Mouse (Mus musculus) heart, postnatal 0 days (tissue): ENCODE data around the gene Sparc. TPM values are rescaled to one million over a fixed set of nuclear protein-coding genes. Genes with fewer than 3 reads are reported as not detected.

Experiments used
- ATAC-seq: fragments of 200-750 bp; cut with Nextera tagmentation; 2 replicates; pipeline ENCODE4 v1.8.0; 2017; ENCODE audit warnings: low read depth, moderate number of reproducible peaks, moderate library complexity; ENCODE audit not compliant: insufficient read depth
- DNase-seq: peaks from one replicate; pipeline ENCODE4 v3.0.0-alpha.2; 2016; ENCODE audit warnings: low spot score
- H3K27ac ChIP-seq: fragments of 300-500 bp; sonication (generic); 2 replicates; pipeline ENCODE4 v1.5.1; 2014; ENCODE audit warnings: low read depth, mild to moderate bottlenecking
- H3K27me3 ChIP-seq: fragments of 300-500 bp; sonication (generic); 2 replicates; pipeline ENCODE4 v1.6.1; 2014; ENCODE audit warnings: low read length, mixed read lengths; ENCODE audit not compliant: control insufficient read depth, insufficient read depth
- H3K36me3 ChIP-seq: fragments of 300-500 bp; sonication (generic); replicated peaks from 2 replicates; pipeline ENCODE4 v1.6.1; 2014; ENCODE audit warnings: low read length, mixed read lengths; ENCODE audit not compliant: control insufficient read depth, insufficient read depth
- H3K4me1 ChIP-seq: fragments of 300-500 bp; sonication (generic); 2 replicates; pipeline ENCODE4 v1.6.1; 2014; ENCODE audit warnings: antibody characterized with exemption; ENCODE audit not compliant: control insufficient read depth, insufficient read depth
- H3K4me2 ChIP-seq: fragments of 300-500 bp; sonication (generic); 2 replicates; pipeline ENCODE4 v1.6.1; 2014; ENCODE audit warnings: low read depth, mild to moderate bottlenecking, low read length, moderate library complexity
- H3K4me3 ChIP-seq: fragments of 300-500 bp; sonication (generic); 2 replicates; pipeline ENCODE4 v1.5.1; 2014; ENCODE audit warnings: low read depth, low read length
- H3K9ac ChIP-seq: fragments of 300-500 bp; sonication (generic); replicated peaks from 2 replicates; pipeline ENCODE4 v1.6.1; 2014; ENCODE audit warnings: low read depth, low read length, mixed read lengths
- H3K9me3 ChIP-seq: fragments of 300-500 bp; sonication (generic); replicated peaks from 2 replicates; pipeline ENCODE4 v1.6.1; 2016; ENCODE audit warnings: low read length; ENCODE audit not compliant: control insufficient read depth
- CTCF ChIP-seq: IDR thresholded peaks from 2 replicates; pipeline ENCODE4 v1.5.1; 2016; ENCODE audit warnings: antibody characterized with exemption, control low read depth, low read depth
- EP300 ChIP-seq: IDR thresholded peaks from 2 replicates; pipeline ENCODE4 v1.6.1; 2016; ENCODE audit warnings: antibody characterized with exemption, low read depth
- WGBS: fragments of 180-500 bp; shearing (Covaris S2); extraction: QIAGEN DNeasy Blood & Tissue Kit; methylation state at CpG from one replicate; pipeline ENCODE4 v1.1.7; 2014; 5-methylcytosine and 5-hydroxymethylcytosine counted together
- polyA plus RNA-seq: library from polyadenylated mRNA; unstranded; fragments of >200 nt; fragmentation: Nextera tagmentation; extraction: Ambion mirVana; gene quantifications from 2 replicates; pipeline ENCODE4 v1.2.1, GENCODE M21; 2015
- total RNA-seq: library from RNA; depleted of rRNA; stranded (reverse); fragments of >200 nt; gene quantifications from 2 replicates; pipeline ENCODE4 v1.2.3, GENCODE M21; 2014; ENCODE audit warnings: low replicate concordance

Sparc gene
- total and polyA plus RNA-seq, 2 experiments from 2014 or later, result 887 to 1,674 TPM

DNA sequence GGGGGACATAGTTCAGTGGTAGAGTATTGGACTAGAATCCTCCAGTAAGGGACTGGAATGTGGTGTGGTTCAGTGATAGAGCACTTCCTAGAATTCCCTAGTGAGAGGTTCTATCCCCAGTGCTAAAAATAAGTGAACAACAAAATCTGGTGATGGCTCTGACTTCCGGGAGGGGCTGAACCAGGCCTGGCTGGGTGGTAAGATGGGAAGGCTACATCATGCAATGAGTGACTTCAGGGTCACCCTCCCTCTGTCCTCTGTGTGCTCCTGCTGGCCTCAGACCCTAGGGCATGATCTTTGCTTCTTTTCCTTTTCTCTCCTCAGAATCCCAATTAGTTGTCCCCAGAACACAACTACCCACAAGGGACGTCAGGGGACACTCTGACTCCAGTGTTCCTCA lies 25.9 kb downstream of the Sparc start:
- Histone ChIP-seq H3K4me1 (peaks cover 15% of the 10 kb centered on the region; the same call in 1 of the 2 replicates), H3K27ac (peak overlapping the region; percentile 80), H3K36me3 (peaks cover 71% of the 10 kb centered on the region), H3K9ac (no peak overlapping the region; the same call in 1 of the 2 replicates), H3K27me3 (no peaks in the 10 kb centered on the region), H3K9me3 (no peaks in the 10 kb centered on the region), H3K4me2 (no peak overlapping the region), H3K4me3 (no peak overlapping the region)
- TF ChIP-seq CTCF, result peak; percentile 18; the same call in 1 of the 2 replicates
- no peak for TF ChIP-seq EP300
- DNase-seq, result peak; percentile 60
- 29% methylated on average over 2 of the region's 2 CpGs for WGBS
- ATAC-seq, result peak; percentile 59

DNA sequence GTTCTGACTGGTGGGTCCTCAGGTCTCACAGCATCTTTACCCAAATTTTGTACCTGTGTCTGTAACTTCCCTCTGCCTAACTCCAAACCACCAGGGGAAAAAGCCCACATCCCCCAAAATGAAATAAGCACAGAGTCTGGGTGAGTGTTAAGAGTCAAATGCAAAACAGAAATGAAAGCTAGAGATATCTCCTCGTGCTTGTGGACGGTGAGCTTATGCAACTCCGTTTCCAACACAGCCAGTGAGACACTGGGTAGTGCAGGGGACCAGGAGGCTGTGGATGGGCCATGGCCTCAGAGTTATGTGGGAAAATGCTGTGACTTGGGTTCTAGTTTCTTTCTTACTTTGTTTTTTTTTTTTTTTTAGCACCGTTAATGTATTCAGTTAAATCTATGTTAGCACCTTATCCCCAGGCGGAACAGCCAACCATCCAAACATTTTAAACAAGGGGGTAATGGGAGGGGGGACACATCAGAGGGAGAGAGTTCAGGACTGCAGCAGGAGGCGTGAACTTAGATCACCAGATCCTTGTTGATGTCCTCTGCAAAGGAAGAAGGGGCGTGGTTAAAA lies 27.8 kb downstream of the Sparc start:
- DNase-seq, result no peak
- WGBS, result 71% methylated on average over 7 of the region's 7 CpGs
- no peak overlapping the region for H3K4me2 ChIP-seq
- H3K27ac ChIP-seq, result no peak overlapping the region
- H3K27me3 ChIP-seq, result no peaks in the 10 kb centered on the region
- H3K9ac ChIP-seq, result no peak overlapping the region
- ATAC-seq, result no peak
- H3K9me3 ChIP-seq, result no peaks in the 10 kb centered on the region
- H3K4me3 ChIP-seq, result no peak overlapping the region
- H3K36me3 ChIP-seq, result peaks cover 56% of the 10 kb centered on the region
- TF ChIP-seq EP300, result no peak
- no peak for TF ChIP-seq CTCF
- H3K4me1 ChIP-seq, result peaks cover 15% of the 10 kb centered on the region; the same call in 1 of the 2 replicates

DNA sequence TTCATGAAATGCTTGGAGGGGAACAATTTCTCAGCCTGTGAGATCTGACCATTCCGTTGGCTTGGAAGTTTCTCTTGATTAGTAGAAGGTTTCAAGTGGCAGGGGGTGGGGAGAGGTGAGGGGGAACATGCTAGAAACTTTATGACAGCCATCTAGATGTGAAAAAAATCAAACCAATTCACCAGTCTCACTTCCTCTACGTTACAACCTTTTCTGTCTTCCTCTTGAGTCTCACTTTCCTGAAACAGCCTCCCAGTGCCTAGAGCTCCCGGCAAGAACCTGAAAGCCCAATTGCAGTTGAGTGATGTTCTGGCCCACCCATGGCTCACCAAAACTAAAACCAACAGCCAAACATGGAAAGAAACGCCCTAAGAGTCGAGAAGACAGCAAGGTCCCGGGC lies 28.4 kb downstream of the Sparc start:
- Histone ChIP-seq H3K4me3 (no peak overlapping the region), H3K27me3 (no peaks in the 10 kb centered on the region), H3K27ac (no peak overlapping the region), H3K4me2 (no peak overlapping the region), H3K9ac (no peak overlapping the region), H3K4me1 (peaks cover 15% of the 10 kb centered on the region; the same call in 1 of the 2 replicates), H3K9me3 (no peaks in the 10 kb centered on the region), H3K36me3 (peaks cover 50% of the 10 kb centered on the region)
- no peak for ATAC-seq
- DNase-seq, result no peak
- TF ChIP-seq CTCF (no peak), EP300 (no peak)
- WGBS, result 72% methylated on average over 6 of the region's 6 CpGs

DNA sequence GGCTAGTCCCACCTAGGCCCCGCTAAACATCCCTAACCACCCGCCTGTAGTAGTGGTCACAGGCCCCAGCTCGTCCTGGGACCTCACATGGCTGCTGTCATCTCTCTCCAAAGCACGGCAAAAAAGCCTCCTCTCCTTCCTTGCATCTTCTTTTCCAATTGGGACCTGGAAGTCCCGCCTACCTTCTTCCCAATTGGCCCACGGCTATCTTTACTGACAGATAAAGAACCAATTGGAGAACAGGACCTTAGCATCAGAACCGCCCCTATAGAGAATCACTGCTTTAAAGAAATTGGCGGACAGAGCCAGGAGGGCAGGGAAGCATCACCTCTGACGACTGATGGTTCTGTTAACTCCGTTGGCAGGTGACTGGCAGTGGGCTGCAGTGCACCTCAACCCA lies 30.5 kb downstream of the Sparc start:
- Histone ChIP-seq H3K27ac (no peak overlapping the region; the same call in 1 of the 2 replicates), H3K4me3 (no peak overlapping the region), H3K36me3 (peaks cover 29% of the 10 kb centered on the region), H3K9ac (no peak overlapping the region), H3K4me2 (no peak overlapping the region), H3K9me3 (no peaks in the 10 kb centered on the region), H3K27me3 (0 out of 2 replicates have a peak, but pooled peaks cover 6% of the 10 kb centered on the region), H3K4me1 (peaks cover 7% of the 10 kb centered on the region; the same call in 1 of the 2 replicates)
- TF ChIP-seq CTCF (no peak), EP300 (no peak)
- ATAC-seq, result 0 out of 2 replicates have a peak, but pooled peaks have one; percentile 22
- DNase-seq, result peak; percentile 69
- WGBS, result 33% methylated on average over 10 of the region's 10 CpGs

DNA sequence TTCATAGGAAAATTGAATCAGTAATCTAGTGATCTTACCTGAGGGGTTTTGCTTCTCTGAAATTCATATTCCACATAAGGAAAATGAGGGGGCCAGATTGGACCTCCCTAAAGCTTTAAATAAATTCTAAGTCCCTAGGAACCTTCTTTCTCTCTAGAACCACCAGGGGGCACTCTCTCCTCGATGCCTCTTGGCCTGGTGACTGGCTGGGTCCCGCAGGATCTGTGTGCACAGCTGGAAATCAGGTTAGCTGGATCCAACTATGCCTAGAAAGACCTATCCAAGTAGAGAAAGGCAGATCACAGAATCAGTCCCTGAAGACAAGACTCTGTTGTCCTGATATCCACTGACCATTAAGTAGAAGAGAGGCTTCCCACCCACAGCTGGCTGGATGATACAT lies 33.2 kb downstream of the Sparc start:
- no peak overlapping the region for H3K27ac ChIP-seq
- no peak overlapping the region for H3K4me3 ChIP-seq
- ATAC-seq (peak; percentile 50; the same call in 1 of the 2 replicates), DNase-seq (peak; percentile 86)
- H3K36me3 ChIP-seq, result peaks cover 10% of the 10 kb centered on the region
- no peak overlapping the region for H3K4me2 ChIP-seq
- no peaks in the 10 kb centered on the region for H3K4me1 ChIP-seq
- H3K9me3 ChIP-seq, result no peaks in the 10 kb centered on the region
- H3K27me3 ChIP-seq, result 0 out of 2 replicates have a peak, but pooled peaks cover 10% of the 10 kb centered on the region
- TF ChIP-seq EP300 (no peak), CTCF (peak; percentile 94)
- H3K9ac ChIP-seq, result no peak overlapping the region
- WGBS, result 0% methylated on average over 2 of the region's 2 CpGs
